Mouse (Mus musculus) adrenal gland, adult (tissue): ENCODE data around the gene Rasd2.

Experiments used
- DNase-seq, 2 experiments: peaks; one replicate each; pipeline ENCODE4 v3.0.0; 2022 to 2023; ENCODE audit warnings: low spot score in 1 of 2; ENCODE audit not compliant: inconsistent age in 2 of 2

Gene Rasd2

GRCm38 (mm10) chr8:75213686-75214085, at the start of gene Rasd2:
Gene Rasd2, plus strand, starts transcription at chr8:75213944.
- peak in 1 of 2 experiments; percentile 62 for DNase-seq

GRCm38 (mm10) chr8:75169363-75169762, 44.4 kb upstream of the Rasd2 start:
- DNase-seq: no peak

- DNase-seq: no peak
These were observed 41.6 kb upstream of the Rasd2 start for GRCm38 (mm10) chr8:75172009-75172685.

GRCm38 (mm10) chr8:75193022-75193421, 20.7 kb upstream of the Rasd2 start:
- no peak for DNase-seq

- DNase-seq: peak; percentile 31 to 60
These were observed 19.2 kb upstream of the Rasd2 start for GRCm38 (mm10) chr8:75194473-75195071.

- no peak for DNase-seq
These were observed 16.6 kb upstream of the Rasd2 start for GRCm38 (mm10) chr8:75197170-75197569.

- DNase-seq: no peak
These were observed 15.9 kb upstream of the Rasd2 start for GRCm38 (mm10) chr8:75197862-75198261.

GRCm38 (mm10) chr8:75198300-75198699, 15.4 kb upstream of the Rasd2 start:
- no peak for DNase-seq

GRCm38 (mm10) chr8:75198988-75199765, 14.6 kb upstream of the Rasd2 start:
- no peak for DNase-seq

- DNase-seq: no peak
These were observed 13.8 kb upstream of the Rasd2 start for GRCm38 (mm10) chr8:75199914-75200313.

- no peak for DNase-seq
These were observed 11.6 kb upstream of the Rasd2 start for GRCm38 (mm10) chr8:75202041-75202656.

- DNase-seq: no peak
These were observed 10.8 kb upstream of the Rasd2 start for GRCm38 (mm10) chr8:75202913-75203312.

GRCm38 (mm10) chr8:75203420-75203819, 10.3 kb upstream of the Rasd2 start:
- no peak for DNase-seq

- no peak for DNase-seq
These were observed 9.4 kb upstream of the Rasd2 start for GRCm38 (mm10) chr8:75204190-75204868.

- DNase-seq: peak; percentile 90 to 97
These were observed 2.3 kb upstream of the Rasd2 start for GRCm38 (mm10) chr8:75211461-75211860.

- peak; percentile 91 to 96 for DNase-seq
These were observed 975 bp upstream of the Rasd2 start for GRCm38 (mm10) chr8:75212631-75213306.

GRCm38 (mm10) chr8:75213307-75213651, 465 bp upstream of the Rasd2 start:
- no peak for DNase-seq

GRCm38 (mm10) chr8:75215046-75215445, 1.3 kb downstream of the Rasd2 start:
- DNase-seq: peak in 1 of 2 experiments; percentile 49

GRCm38 (mm10) chr8:75215931-75216330, 2.2 kb downstream of the Rasd2 start:
- DNase-seq: no peak

- no peak for DNase-seq
These were observed 3.1 kb downstream of the Rasd2 start for GRCm38 (mm10) chr8:75216886-75217285.
